Mouse (Mus musculus) limb, embryonic 15.5 days (tissue): ENCODE measurements at regions not wholly inside any gene's neighbourhood (a gene's known extent, or its start where the extent isn't known, plus 50 kb on each side); places are given as distances from the start of the nearest gene placed in this dataset.

Experiments used
- ATAC-seq: fragments of 200-750 bp; cut with Nextera tagmentation; 2 replicates; pipeline ENCODE4 v1.8.0; 2017; ENCODE audit warnings: low read depth, moderate TSS enrichment; ENCODE audit not compliant: insufficient number of reproducible peaks, low FRiP score, low TSS enrichment
- H3K27ac ChIP-seq: fragments of 300-500 bp; sonication (generic); 2 replicates; pipeline ENCODE4 v1.5.1; 2015; ENCODE audit warnings: moderate library complexity, mild to moderate bottlenecking, inconsistent platforms
- H3K27me3 ChIP-seq: fragments of 300-500 bp; sonication (generic); 2 replicates; pipeline ENCODE4 v1.6.1; 2015; ENCODE audit warnings: inconsistent platforms
- H3K36me3 ChIP-seq: fragments of 300-500 bp; sonication (generic); 2 replicates; pipeline ENCODE4 v1.6.1; 2015; ENCODE audit warnings: inconsistent platforms
- H3K4me1 ChIP-seq: fragments of 300-500 bp; sonication (generic); 2 replicates; pipeline ENCODE4 v1.6.1; 2015; ENCODE audit warnings: inconsistent platforms
- H3K4me2 ChIP-seq: fragments of 300-500 bp; sonication (generic); 2 replicates; pipeline ENCODE4 v1.6.1; 2015; ENCODE audit warnings: mild to moderate bottlenecking, inconsistent platforms
- H3K4me3 ChIP-seq: fragments of 300-500 bp; sonication (generic); 2 replicates; pipeline ENCODE4 v1.5.1; 2015; ENCODE audit warnings: mild to moderate bottlenecking, inconsistent platforms
- H3K9ac ChIP-seq: fragments of 300-500 bp; sonication (generic); 2 replicates; pipeline ENCODE4 v1.6.1; 2015; ENCODE audit warnings: inconsistent platforms
- H3K9me3 ChIP-seq: fragments of 300-500 bp; sonication (generic); 2 replicates; pipeline ENCODE4 v1.6.1; 2016; ENCODE audit warnings: inconsistent platforms
- whole genome bisulfite sequencing: fragments of 180-500 bp; shearing (Covaris S2); methylation state at CpG from one replicate; pipeline ENCODE4 v1.1.7; 2015; 5-methylcytosine and 5-hydroxymethylcytosine counted together

GRCm38 (mm10) chrX:50731918-50732680, 108.7 kb upstream of the Stk26 start:
- H3K27me3 ChIP-seq, result no peaks in the 10 kb centered on the region
- H3K4me1 ChIP-seq, result no peaks in the 10 kb centered on the region
- H3K4me3 ChIP-seq, result no peak overlapping the region
- H3K9me3 ChIP-seq, result no peaks in the 10 kb centered on the region
- no peaks in the 10 kb centered on the region for H3K36me3 ChIP-seq
- WGBS, result 62% methylated on average over 5 of the region's 5 CpGs
- H3K4me2 ChIP-seq, result no peak overlapping the region
- no peak overlapping the region for H3K27ac ChIP-seq
- H3K9ac ChIP-seq, result no peak overlapping the region
- peak; percentile 52; the same call in 1 of the 2 replicates for ATAC-seq

GRCm38 (mm10) chrX:50753459-50753858, 87.4 kb upstream of the Stk26 start:
- H3K27me3 ChIP-seq, result no peaks in the 10 kb centered on the region
- no peak for ATAC-seq
- H3K36me3 ChIP-seq, result no peaks in the 10 kb centered on the region
- no peaks in the 10 kb centered on the region for H3K9me3 ChIP-seq
- H3K4me2 ChIP-seq, result no peak overlapping the region
- H3K9ac ChIP-seq, result no peak overlapping the region
- 46% methylated on average over 1 of the region's 1 CpGs for WGBS
- no peaks in the 10 kb centered on the region for H3K4me1 ChIP-seq
- H3K4me3 ChIP-seq, result no peak overlapping the region
- no peak overlapping the region for H3K27ac ChIP-seq
